Mouse (Mus musculus) stomach, embryonic 16.5 days (tissue): ENCODE measurements around the gene Grsf1. TPM values are rescaled to one million over a fixed set of nuclear protein-coding genes. Genes with fewer than 3 reads are reported as not detected.

Experiments
- ATAC-seq: fragments of 200-750 bp; cut with Nextera tagmentation; 2 replicates; pipeline ENCODE4 v1.8.0; 2017; ENCODE audit warnings: moderate number of reproducible peaks, moderate TSS enrichment; ENCODE audit not compliant: insufficient read depth, low FRiP score
- H3K27ac ChIP-seq: fragments of 300-500 bp; sonication (generic); 2 replicates; pipeline ENCODE4 v1.5.1; 2014; ENCODE audit warnings: low read length
- H3K27me3 ChIP-seq: fragments of 300-500 bp; sonication (generic); 2 replicates; pipeline ENCODE4 v1.6.1; 2014; ENCODE audit warnings: low read length, control low read depth, mixed read lengths; ENCODE audit not compliant: control insufficient read depth, insufficient read depth
- H3K36me3 ChIP-seq: fragments of 300-500 bp; sonication (generic); 2 replicates; pipeline ENCODE4 v1.6.1; 2014; ENCODE audit warnings: low read length; ENCODE audit not compliant: control insufficient read depth, insufficient read depth
- H3K4me1 ChIP-seq: fragments of 300-500 bp; sonication (generic); 2 replicates; pipeline ENCODE4 v1.6.1; 2014; ENCODE audit warnings: low read length, control low read depth, mixed read lengths; ENCODE audit not compliant: control insufficient read depth, insufficient read depth
- H3K4me2 ChIP-seq: fragments of 300-500 bp; sonication (generic); 2 replicates; pipeline ENCODE4 v1.6.1; 2014; ENCODE audit warnings: low read depth, low read length, mixed read lengths
- H3K4me3 ChIP-seq: fragments of 300-500 bp; sonication (generic); replicated peaks from 2 replicates; pipeline ENCODE4 v1.5.1; 2014; ENCODE audit warnings: mild to moderate bottlenecking, low read length
- H3K9ac ChIP-seq: fragments of 300-500 bp; sonication (generic); 2 replicates; pipeline ENCODE4 v1.6.1; 2014; ENCODE audit warnings: low read length
- H3K9me3 ChIP-seq: fragments of 300-500 bp; sonication (generic); replicated peaks from 2 replicates; pipeline ENCODE4 v1.6.1; 2016; ENCODE audit warnings: low read length, control low read depth; ENCODE audit not compliant: control insufficient read depth
- WGBS: fragments of 180-500 bp; shearing (Covaris S2); extraction: QIAGEN DNeasy Blood & Tissue Kit; methylation state at CpG from one replicate; pipeline ENCODE4 v1.1.7; 2014; 5-methylcytosine and 5-hydroxymethylcytosine counted together
- polyA plus RNA-seq: library from polyadenylated mRNA; unstranded; fragments of >200 nt; fragmentation: Nextera tagmentation; extraction: Ambion mirVana; gene quantifications from 2 replicates; pipeline ENCODE4 v1.2.1, GENCODE M21; 2015

Grsf1 gene
- polyA plus RNA-seq = 15.4 and 16.7 TPM in 2 replicates

DNA sequence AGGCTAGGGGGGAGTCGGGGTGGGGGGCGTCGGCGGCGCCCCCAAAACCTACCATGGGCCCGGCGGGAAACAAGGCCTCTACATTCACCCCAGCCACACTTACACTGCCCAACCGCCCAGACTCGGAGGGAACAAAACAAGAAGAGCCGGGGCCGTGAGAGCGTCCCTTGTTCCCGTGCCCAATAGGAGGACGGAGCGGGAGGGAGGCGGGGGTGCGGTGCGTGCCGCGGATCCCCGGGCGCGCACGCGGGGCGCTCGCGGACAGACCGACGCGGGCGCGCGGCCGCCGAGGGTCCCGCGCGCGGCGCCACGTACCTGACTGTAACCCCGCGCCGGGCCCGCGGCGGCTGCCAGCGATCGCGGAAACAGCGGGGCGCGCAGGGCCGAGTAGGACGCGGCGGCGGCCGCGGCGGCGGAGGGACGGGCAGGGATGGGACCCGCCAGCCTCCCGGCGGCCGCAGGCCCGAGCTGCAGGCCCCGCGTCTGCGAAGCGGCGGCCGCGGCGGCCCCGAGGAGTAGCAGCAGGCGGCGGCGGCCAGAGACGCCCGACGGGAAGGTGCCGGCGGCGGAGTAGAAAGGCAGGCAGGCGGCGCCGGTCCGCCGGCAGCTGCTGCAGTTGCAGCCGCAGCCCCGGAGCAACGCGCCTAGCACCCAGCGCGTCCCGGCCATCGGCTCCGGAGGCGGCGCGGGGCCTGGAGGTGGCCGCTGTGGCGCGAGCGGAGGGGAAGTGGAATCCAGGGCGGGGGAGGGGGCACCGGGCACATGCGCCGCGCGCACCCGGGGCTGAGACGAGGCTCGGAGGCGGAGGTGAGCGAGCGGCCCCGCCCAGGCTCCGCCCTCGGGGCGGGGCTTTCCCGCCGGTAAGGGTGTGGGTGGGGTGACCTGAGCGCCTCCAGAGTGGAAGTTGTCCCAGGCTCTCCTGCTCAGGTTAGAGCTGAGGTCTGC lies at the start of gene Grsf1:
Gene Grsf1 (minus strand): TSS at position 729 of the 945 bp plus-strand sequence.
- H3K36me3 ChIP-seq = peaks cover 6% of the 10 kb centered on the region
- H3K4me3 ChIP-seq = peak within 1 kb of the TSS; percentile 94
- H3K9me3 ChIP-seq = no peaks in the 10 kb centered on the region
- H3K27ac ChIP-seq = peak within 1 kb of the TSS; percentile 94
- peaks cover 12% of the 10 kb centered on the region; the same call in 1 of the 2 replicates for H3K4me1 ChIP-seq
- peak; percentile 94 for ATAC-seq
- no peaks in the 10 kb centered on the region for H3K27me3 ChIP-seq
- H3K4me2 ChIP-seq = peak within 1 kb of the TSS; percentile 66
- peak within 1 kb of the TSS; percentile 96 for H3K9ac ChIP-seq
- under 1% methylated on average over 112 of the region's 127 CpGs for WGBS

DNA sequence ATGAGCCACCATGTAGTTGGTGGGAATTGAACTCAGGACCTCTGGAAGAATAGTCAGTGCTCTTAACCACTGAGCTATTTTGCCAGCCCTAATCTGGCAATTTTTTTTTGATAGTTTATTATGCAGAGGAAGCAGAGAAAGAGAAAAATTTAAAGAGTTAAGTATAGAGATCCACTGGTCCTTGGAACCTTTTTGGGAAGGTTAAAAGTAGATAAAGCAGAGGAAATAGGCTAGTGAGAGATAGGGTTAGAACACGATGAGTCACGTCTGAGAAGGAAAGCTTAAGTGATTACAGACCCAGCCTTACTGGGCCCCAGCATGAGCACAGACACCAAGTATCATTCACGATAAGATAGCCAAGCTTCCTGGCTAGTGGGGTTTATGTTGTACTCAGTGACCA lies 48.1 kb upstream of the Grsf1 start:
- no peaks in the 10 kb centered on the region for H3K27me3 ChIP-seq

DNA sequence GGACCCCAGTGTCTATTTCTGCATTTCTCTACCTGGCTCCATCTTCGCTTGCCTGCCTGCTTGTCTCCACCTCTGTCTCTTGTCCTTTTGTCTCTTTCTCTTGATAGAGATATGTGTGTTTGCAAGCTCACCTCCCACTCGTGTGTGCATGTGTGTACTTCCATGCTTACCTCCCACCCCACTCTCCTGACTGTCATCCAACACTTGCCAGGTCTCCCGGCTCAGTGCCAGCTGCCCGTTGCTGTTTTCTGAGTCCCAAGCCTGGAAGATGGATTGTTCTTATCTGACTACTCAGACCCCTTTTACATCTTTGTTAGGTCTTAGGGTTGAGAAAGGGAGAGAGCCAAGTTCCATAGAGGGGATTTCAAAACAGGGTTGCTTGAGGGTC lies 46.2 kb upstream of the Grsf1 start:
- H3K9ac ChIP-seq = peak overlapping the region; percentile 95
- no peak for ATAC-seq
- 12% methylated on average over 4 of the region's 4 CpGs for WGBS
- H3K4me2 ChIP-seq = peak overlapping the region; percentile 95
- H3K4me1 ChIP-seq = peaks cover 17% of the 10 kb centered on the region
- peak overlapping the region; percentile 95 for H3K4me3 ChIP-seq
- H3K27me3 ChIP-seq = no peaks in the 10 kb centered on the region
- H3K9me3 ChIP-seq = no peaks in the 10 kb centered on the region
- H3K27ac ChIP-seq = no peak overlapping the region
- no peaks in the 10 kb centered on the region for H3K36me3 ChIP-seq

More for the DNA sequence above, 48.1 kb upstream of the Grsf1 start:
- WGBS = 67% methylated on average over 3 of the region's 3 CpGs
- H3K4me2 ChIP-seq = no peak overlapping the region
- ATAC-seq = no peak
- H3K27ac ChIP-seq = no peak overlapping the region
- H3K4me1 ChIP-seq = peaks cover 17% of the 10 kb centered on the region
- H3K4me3 ChIP-seq = no peak overlapping the region
- H3K9me3 ChIP-seq = no peaks in the 10 kb centered on the region
- H3K36me3 ChIP-seq = no peaks in the 10 kb centered on the region
- no peak overlapping the region for H3K9ac ChIP-seq

- no peaks in the 10 kb centered on the region for H3K36me3 ChIP-seq
- H3K27ac ChIP-seq = peak overlapping the region; percentile 93; the same call in 1 of the 2 replicates
- H3K4me1 ChIP-seq = peaks cover 17% of the 10 kb centered on the region
- 1% methylated on average over 31 of the region's 31 CpGs for WGBS
- peak overlapping the region; percentile 95 for H3K4me2 ChIP-seq
- H3K9me3 ChIP-seq = no peaks in the 10 kb centered on the region
- peak overlapping the region; percentile 95 for H3K4me3 ChIP-seq
- peak; percentile 53; the same call in 1 of the 2 replicates for ATAC-seq
- H3K27me3 ChIP-seq = no peaks in the 10 kb centered on the region
- peak overlapping the region; percentile 95 for H3K9ac ChIP-seq
Measured at GRCm38 (mm10) chr5:88721565-88722212, 45.7 kb upstream of the Grsf1 start.

DNA sequence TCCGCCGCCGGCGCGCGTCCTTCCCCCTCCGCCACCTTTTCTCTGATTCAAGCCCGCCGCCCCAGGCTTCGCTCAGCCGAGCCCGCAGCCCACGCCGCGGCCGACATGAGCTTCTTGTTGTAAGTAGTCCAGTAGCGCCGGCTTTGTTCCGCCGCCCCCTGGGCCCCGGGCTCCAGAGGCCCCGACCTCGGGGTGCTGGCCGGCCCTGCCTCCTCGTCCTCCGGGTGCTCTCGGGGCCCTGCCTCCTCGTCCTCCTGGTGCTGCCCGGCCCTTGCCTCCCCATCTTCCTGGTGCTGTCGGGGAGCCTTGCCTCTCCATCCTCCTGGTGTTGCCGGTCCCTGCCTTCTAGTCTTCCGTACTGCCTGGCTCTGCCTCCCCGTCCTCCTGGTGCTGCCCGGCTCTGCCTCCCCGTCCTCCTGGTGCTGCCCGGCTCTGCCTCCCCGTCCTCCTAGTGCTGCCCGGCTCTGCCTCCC lies 45.1 kb upstream of the Grsf1 start:
- no peaks in the 10 kb centered on the region for H3K9me3 ChIP-seq
- ATAC-seq = peak; percentile 56
- under 1% methylated on average over 38 of the region's 38 CpGs for WGBS
- no peaks in the 10 kb centered on the region for H3K36me3 ChIP-seq
- H3K4me3 ChIP-seq = peak overlapping the region; percentile 95
- H3K4me2 ChIP-seq = peak overlapping the region; percentile 95
- H3K9ac ChIP-seq = peak overlapping the region; percentile 95
- peaks cover 17% of the 10 kb centered on the region for H3K4me1 ChIP-seq
- no peaks in the 10 kb centered on the region for H3K27me3 ChIP-seq
- H3K27ac ChIP-seq = peak overlapping the region; percentile 93

GRCm38 (mm10) chr5:88720116-88721002 lies 44.4 kb upstream of the Grsf1 start, which contains the start of gene Mob1b:
Mob1b (plus strand) TSS chr5:88720855.
- under 1% methylated on average over 54 of the region's 54 CpGs for WGBS
- Histone ChIP-seq H3K4me3 (peak within 1 kb of the TSS; percentile 95), H3K27ac (peak within 1 kb of the TSS; percentile 93), H3K9me3 (no peaks in the 10 kb centered on the region), H3K36me3 (no peaks in the 10 kb centered on the region), H3K9ac (peak within 1 kb of the TSS; percentile 95), H3K27me3 (no peaks in the 10 kb centered on the region), H3K4me2 (peak within 1 kb of the TSS; percentile 95), H3K4me1 (peaks cover 17% of the 10 kb centered on the region)
- ATAC-seq = peak; percentile 99

DNA sequence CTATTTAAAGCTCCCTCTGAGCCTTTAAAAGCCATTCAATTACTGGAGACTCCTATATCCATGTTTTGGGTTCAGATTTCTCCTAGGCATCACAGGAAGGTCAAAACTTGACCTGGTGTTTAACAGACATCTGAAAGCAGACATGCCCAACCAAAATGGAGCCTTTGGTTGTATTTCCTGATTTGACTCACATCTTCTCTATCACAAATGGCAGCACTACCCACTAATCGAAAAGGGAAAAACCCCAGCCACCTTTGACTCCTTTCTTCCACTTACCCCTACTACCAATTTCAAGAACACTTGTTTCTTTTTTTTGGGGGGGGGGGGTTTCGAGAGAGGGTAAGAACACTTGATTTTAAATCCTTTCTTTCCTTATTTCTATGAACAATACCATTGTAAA lies 41.0 kb upstream of the Grsf1 start:
- Histone ChIP-seq H3K27me3 (no peaks in the 10 kb centered on the region), H3K9ac (no peak overlapping the region), H3K4me2 (no peak overlapping the region), H3K9me3 (no peaks in the 10 kb centered on the region), H3K36me3 (no peaks in the 10 kb centered on the region), H3K4me1 (peaks cover 6% of the 10 kb centered on the region), H3K27ac (no peak overlapping the region), H3K4me3 (no peak overlapping the region)
- WGBS = 88% methylated on average over 2 of the region's 2 CpGs
- no peak for ATAC-seq

DNA sequence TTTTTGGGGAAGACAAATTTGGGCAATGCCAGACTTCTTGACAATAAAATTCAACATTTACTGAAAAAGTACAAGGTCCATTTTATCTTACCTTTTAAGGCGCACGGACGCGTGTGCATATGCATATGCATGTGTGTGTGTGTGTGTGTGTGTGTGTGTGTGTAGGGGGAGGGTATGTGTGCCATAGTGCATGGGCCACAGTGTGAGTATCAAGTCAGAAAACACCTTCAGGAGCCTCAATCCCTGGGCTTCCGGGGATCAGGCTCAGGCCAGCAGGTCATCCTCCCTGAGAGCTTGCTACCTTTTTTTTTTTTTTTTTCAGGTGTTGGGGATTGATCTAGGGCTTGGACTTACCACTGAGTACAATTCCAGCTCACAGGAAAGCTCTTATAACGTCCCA lies 36.4 kb upstream of the Grsf1 start:
- Histone ChIP-seq H3K4me2 (no peak overlapping the region), H3K4me3 (no peak overlapping the region), H3K36me3 (no peaks in the 10 kb centered on the region), H3K9me3 (no peaks in the 10 kb centered on the region), H3K4me1 (peaks cover 3% of the 10 kb centered on the region; the same call in 1 of the 2 replicates), H3K9ac (no peak overlapping the region), H3K27me3 (no peaks in the 10 kb centered on the region), H3K27ac (peak overlapping the region; percentile 71)
- no peak for ATAC-seq
- 62% methylated on average over 6 of the region's 6 CpGs for WGBS
